Mouse (Mus musculus): ENCODE results near the gene Col19a1. TPM values are rescaled to one million over a fixed set of nuclear protein-coding genes. Genes with fewer than 3 reads are reported as not detected.

The Col19a1 gene
- polyA plus RNA-seq, 3 experiments from 2014 or later: 0.08 TPM; not detected in 2

DNA sequence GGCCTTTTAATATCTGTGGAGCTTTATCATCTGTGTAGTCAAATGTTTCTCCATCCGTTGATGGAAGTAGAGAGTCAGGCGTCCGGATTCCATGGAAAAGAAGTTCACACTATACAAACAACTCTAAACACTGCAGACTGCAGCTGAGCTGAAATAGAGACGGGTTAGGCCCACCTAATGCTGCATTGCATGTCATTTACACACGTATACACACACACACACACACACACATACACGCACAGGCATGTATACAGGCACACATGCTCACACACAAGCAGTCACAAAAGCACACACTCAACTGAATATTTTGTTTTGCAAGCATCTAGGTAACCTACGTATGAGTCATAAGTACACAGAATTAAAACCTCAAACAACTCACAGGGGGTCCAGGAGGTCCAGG lies 284.2 kb downstream of the Col19a1 start:
- no peak for ATAC-seq

DNA sequence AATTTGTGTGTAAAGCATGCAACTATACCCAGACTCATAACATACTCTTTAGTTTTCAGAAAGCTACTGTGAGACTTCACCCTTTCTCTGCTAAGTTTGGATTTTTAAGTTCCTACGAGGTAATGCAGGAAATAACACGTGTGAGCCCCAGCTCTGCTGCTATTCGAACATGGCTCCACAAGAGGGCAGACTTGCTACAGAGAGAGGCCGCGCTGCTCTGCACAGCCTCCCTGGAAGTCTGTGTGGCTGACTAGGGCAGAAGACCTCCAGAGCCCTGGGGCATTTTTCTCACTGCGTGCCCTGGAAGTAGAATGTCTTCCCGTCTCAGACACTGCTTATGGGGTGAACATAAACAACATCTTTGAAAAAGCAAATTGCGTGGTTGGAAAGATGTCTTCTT lies 284.6 kb downstream of the Col19a1 start:
- no peak for ATAC-seq

DNA sequence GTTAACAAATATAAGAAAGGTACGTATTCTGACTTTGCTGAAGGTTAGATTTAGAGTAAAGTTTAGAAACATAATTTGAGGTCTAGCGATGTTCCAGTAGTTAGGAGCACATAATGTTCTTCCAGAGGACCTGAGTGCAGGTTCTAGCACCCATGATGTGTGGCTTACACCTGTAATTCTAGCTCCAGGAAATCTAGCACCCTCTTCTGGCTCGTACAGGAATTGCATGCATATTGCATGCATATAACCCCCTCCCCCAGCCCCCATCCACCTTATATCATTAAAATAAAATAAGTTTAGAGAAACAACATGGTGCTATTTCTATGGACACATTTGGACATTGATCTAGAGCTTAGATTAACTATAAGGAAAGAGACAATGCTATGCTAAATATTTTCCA lies 286.6 kb downstream of the Col19a1 start:
- no peak for ATAC-seq

DNA sequence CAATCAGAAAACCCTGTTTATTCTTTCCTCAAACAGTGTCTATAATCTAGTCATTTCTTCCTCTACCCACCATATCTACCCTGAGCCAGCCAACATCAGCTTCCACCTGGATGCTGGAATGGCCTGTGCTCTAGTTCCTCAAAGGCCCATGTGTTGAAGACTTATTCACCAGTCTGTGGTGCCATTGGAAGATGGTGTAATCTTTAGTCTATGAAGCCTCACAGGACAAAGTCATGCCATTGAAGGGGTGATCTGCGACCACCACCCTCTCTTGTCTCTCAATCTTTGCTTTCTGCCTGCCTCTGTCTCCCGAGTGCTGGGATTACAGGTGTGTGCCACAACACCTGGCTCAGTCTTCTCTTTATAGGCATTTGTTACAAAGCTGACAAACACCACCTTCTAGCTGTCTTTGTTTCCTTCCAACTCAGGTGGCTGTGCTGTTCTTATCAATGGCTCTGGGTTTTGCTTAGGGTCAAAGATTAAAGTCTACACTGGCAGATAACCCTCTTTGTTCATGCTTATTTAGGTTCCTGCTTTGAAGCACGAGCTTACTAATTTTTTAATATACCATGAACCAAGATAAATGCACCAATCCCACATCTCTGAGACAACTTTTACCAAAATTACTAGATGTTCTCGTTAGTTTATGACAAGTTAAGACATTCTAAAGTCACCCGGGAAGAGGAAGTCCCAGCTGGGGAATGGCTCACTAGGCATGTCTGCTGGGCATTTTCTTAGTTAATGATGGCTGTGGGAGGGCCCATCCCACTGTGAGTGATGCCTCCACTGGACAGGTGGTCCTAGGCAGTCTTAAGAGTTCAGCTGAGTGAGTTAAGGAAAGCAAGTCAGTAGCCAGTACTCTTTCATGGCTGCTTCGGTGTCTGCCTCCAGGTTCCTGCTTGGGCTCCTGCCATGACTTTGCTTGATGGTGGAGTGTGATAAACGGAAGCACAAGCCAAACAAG lies 292.0 kb downstream of the Col19a1 start:
- no peak for ATAC-seq

DNA sequence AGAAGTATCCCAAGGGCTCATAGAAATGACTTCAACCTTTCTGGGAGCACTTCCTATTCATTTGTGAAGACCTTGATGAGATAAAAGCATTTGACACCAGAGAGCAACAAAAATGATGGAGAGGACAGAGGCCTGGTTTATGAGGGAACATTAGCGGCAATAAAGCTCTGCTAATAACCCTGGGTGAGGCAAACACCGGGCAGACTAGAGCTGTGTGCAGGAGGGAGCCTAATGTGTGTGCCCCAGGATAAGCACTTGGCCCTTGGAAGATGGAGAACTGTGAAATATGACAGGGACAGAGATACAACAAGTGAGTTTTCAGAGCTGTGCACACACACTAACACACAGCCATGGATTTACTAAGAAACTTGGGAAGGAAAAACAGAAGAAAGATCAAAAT lies 294.8 kb downstream of the Col19a1 start:
- ATAC-seq: no peak

DNA sequence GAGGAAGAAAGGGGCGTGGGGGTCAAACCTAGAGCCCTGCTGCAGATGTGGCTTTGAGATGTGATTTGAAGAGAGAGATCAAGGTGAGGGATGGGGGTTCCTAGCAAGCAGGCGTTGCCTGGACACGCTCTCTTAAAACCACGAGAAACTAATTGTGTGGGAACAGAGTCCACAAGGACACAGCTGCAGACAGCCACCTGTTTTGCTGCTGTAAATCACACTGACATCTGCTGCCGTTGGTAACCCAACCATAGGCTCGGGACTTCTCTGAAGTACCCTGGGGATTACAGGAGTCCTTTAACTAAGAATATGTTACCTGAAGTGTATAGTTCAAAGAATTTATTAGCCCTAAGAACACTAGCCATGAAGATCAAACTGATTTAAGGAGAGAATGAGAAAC lies 300.9 kb downstream of the Col19a1 start:
- no peak for ATAC-seq

DNA sequence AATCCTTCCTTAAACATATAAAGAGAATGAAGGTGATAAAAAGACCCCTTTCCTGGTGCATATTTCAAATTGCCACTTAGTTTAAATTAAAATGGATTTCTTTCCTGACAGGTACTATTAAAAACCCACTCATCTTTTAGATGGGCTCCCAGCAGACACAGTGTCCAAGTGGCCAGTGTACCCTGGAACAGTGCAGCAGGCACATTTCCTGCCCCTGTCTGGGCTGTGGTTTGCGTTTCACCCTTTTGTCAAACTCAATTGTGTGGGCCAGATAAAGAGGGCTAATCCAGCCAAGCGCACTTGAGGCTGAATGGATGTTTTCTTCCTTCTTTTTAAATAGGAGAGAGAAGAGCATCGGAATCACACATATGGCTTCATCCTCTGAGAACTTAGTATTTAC lies 320.2 kb downstream of the Col19a1 start:
- no peak for ATAC-seq

DNA sequence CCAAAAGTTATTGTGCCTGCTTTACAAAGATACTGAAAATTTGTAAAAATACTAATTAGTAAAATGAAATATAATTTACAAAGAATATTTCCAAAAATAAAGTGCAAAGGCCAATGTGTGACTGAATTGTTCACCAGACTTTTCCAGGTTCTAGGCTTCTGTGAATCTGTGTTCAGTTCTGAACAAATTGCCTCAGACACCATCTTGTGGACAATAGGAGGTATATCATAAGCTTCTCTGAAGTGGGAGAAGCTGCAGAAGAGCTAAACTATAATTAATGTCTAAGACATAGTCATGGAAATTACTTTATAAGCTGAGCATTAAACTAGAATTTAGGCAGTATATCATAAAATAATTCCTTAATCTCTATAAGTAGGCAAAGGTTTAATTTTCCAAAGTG lies 326.1 kb downstream of the Col19a1 start:
- ATAC-seq: no peak

DNA sequence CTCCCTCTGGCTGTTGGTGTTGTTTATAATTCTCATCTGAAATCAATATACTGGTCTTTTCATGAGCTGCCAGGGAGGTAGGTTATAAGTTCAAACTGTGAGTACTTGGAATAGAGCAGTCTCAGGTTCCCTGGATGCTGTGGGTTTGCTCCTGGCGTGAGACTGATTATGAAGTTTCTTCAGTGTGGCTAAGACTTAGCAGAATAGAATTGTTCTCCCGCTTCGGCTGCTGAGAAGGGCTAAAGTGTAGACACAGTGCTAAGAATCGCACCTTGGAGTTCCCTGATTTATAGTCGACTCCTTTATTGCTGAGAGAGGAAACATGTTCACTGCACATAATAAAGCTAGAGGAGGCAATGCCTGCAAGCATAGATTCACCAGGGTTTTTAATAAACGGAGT lies 327.9 kb downstream of the Col19a1 start:
- no peak for ATAC-seq

DNA sequence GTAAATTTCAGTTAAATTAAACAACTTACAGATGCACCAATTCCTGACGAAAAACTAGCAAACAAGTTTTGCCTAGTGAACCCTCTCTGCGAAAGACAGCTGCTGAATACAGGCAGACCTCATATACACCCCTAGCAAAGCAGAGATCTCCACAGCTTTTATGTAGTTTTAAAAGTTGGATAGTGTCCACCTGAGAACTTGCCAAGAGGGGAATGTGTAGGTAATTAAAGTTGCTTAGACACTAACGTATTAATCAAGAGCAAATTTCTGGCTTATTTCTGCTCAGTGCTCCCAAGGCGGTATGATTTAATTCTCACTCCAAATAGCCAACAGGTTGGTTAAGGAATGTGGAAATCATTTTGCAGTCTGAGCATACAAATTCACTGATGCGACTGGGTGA lies 329.3 kb downstream of the Col19a1 start:
- no peak for ATAC-seq

DNA sequence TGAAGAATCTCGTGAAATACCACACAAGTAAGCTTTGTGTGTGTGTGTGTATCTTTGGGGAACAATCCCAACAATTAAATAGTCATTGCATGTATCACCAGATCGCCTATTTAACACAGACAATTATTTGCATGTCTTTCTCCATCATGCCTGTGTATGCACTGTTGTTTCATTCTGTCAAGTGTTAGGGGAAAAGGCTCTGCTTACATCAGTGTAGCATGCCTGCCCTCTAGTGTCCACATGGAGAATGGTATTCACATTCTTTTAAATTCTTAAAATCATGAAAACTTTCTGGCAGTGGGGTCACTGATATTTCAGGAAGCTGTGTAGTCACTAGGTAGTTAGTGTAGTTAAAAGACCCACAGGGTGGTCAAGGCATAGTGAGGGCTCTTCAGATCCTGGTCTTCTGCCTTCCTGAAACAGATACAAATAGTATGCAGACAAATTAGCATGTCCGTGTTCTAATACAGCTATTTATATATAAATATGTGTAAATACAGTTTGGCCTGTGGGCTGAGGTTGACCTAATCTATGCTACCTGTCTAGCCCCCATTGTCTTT lies 338.1 kb downstream of the Col19a1 start:
- no peak for ATAC-seq

DNA sequence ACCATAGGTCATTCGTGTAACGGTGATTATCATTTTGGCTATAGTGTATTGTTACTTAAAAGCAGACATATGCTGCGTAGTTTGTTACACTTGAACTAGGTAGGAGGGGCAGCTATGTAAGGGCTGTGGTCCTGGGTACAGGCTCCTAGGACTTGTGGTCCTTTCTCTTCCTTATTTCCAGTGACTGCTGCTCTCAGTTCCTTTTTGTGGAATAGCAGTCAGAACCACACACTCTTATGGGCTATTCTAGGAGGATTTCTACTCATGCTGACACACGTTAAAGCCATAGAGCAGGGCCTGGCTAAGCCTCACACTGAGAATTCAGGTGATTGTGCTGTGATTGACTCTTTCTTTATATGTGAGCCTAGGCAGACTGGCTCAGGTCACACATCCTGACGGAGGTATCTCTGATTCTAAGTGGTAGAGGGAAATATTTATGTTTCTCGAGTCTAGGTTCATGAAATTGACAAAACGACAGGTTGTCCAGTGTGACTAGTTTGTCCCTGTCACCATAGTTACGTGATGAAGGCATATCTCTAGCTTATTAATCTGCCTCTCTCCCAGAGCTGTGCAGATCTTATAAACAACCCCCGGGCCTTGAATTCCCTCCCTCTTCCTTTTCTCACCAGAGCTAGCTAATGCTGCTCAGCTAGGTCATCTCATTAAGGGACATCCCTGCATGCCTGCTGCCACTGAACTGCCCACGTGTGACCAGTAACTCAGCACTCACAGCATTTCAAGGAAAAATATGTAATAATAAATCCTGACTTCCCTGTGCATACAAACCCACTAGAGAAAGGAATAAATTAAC lies 338.8 kb downstream of the Col19a1 start:
- no peak for ATAC-seq

DNA sequence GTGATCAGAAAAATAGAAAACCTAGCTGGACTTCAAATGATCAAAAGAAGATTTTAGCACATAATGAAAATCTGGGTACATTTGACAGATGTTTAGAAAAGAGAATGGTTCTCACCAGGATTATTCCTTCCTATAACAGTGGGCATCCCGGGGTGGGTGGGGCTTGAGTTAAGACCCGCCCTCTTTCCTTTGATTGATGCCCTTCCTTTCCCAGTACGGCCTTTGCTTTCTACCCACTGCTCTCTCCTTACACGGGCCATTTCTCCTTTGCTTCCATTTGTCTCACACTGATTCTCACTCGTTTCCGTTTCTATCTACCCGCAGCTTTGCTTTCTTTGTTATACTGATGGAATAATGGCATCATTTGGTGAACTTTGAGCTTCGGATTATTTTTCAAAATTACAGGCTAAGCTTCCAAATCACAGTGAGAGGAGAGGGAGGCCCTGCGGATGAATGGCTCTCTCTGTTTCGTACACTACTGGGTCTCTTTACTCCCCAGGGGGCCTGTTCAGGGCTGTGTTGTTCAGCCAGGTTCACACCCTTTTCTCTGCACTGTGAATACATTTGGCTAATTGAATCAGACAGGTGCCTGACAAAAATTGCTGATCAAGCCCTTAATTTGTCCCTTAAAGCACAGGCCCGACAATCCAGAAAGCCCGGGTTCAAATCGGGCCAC lies 341.4 kb downstream of the Col19a1 start:
- no peak for ATAC-seq

DNA sequence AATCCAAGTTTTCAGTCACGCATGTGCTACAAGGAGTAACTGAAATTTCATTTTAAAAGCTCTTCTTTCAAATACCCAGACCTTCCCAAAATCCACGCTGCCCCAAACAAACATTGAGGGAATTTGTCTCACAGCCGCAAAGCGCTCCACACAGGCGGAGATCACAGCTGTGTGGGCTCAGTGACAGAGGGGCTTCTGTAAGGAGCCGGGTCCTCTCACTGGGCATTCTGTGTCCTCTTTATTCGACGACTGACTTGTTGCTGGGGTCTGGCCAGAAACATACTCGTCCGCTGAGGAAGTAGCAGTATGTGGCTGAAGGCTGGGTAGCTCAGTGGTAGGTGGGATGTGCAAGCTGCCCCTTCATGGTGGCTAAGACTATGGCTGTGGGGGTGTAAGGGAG lies 342.3 kb downstream of the Col19a1 start:
- ATAC-seq: no peak

DNA sequence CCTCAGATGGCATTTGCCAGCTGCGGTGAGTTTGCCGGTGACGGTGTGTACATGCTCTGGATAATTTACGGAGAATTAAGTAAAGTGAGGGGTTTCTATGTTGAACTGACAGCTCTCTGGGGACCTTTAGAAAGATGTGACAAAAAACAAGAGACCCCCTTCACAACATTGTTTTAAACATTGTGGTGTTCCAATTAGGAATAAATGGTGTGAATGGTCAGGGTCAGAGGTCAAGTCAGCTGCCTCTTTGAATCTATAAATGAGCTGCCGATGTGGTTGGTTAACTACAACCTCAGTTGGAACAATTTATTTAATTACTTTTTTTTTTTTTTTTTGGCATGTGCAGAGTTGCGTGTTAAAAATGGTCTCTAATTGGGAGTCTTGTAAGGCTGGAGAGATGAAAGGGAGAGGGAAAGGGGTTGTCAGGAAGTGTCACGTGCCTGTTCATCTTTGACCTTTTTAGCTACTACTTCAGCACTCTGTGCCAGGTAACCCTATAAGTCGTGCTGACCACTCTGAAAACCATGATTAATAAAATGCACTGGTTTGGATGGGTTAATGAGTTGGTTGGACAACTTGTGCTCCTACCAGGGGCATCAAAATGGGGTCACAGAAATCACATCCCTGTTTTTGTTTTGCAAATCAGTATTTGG lies 347.1 kb downstream of the Col19a1 start:
- no peak for ATAC-seq

DNA sequence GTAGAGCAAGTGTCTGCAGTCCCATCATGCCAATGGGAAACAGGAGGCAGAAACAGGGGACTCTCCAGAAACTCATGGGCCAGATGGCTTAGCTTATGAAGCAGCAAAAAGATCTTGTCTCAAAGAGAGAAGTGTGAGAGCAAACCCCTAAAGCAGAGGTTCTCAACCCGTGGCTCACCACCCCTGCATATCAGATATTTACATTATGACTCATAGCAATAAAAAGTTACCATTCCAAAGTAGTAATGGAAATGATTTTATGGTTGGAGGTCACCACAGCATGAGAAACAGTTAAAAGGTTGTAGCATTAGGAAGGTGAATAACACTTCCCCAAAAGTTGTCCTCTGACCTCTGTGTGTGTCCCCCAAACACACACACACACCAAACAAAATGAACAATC lies 350.9 kb downstream of the Col19a1 start:
- no peak for ATAC-seq

DNA sequence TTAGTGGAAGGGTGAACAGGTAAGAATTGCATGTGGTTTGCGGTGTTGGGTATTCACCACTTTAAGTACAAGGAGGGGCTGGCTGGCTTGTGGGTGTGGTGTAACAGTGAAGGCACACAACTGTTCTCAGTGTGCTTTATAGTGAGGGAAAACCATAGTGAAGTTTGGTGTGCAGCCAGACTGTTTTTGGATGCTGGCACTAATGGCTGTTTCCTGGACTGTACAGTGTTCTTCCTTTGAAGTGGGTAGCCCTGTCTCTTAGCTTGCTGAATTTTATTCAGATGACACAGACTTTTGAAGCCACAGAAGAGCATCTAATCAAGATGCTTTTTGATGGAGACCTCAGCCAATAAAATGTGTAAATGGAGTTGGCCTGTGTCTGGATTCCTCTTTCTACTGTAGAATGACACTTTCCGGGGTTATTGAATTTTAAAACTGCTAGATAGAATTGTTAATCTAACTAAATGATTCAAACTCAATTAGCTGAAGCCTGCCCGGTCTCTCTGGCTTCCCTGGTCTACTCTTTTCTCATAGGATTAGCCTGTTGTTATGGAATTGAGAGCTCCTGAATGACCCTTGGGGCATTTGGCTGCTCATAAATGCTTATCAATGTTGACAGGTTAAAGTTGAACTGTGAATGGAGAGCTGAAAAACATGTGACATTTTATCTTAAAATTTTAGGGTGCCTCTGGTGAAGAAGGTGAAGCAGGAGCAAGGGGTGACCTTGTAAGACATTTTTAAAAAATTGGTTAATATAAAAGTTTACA lies 355.6 kb downstream of the Col19a1 start:
- ATAC-seq: no peak

DNA sequence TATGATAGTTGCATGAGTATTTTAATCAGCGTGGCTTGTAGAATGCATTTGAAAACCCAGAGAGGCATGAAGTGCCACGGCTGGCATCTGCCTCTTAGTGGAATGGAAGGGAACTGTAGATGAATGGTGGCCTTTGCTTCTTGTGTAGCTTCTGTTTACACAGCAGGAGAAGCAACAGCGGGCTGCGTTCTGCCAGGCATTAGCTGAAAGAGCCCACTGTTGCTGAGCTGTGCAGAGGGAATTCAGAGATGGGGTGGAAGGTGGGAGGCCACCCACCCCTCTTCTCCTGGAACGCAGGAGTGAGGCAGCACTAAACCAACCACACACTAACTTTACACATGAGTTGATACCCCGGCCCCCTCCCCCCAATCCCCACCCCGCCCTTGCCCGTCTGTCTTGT lies 356.8 kb downstream of the Col19a1 start:
- no peak for ATAC-seq

DNA sequence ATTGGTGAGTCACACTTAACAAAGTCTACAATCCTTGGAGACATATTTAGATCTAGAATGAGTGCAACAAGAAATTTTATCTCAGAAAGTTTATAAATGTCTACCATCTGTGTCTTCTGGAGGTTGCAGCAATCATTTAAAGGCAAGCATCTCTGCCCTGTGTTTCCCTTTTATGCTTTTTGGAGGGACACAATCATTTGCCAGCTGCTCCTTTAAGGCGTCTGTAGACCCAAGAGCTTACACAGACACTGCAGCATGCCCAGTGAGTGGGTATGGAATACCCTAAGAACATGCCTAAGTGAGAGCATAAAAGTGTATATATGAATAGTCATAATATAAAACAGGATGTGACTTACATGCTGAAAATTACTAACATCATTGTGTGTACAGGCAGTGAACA lies 357.7 kb downstream of the Col19a1 start:
- no peak for ATAC-seq

DNA sequence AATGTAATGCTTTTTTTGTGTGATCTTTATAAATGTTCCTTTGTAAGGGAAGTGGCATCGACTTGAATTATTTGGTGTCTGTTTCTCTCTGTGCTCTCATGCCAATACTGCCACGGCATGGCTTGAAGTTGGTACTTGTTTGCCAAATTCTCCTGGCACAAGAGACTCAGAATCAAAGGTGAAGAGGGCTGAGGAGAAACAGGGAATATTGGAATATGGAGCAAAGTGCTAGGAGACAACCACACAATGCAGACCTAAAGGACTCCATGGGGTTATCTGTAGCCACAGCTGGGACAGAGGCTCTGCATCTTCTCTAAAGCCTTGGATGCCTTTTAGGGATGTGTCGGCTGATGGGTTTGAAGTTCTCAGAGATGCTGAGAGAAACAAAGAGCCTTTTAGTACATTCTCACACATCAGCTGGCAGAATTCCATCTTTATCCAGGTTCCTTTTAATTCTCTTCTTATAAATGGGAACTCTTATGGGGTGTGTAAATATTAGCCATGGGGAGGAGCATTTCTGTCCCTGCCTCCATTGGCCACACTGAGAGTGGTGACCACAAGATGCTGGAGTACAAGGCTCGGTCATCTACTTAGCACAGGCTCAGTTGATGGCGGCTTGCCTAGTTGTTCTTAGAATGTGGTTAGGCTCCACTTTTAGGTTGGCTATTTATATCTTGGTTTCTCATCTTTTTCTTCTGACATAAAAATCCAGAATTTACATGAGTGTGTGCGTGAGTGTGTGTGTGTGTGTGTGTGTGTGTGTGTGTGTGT lies 360.1 kb downstream of the Col19a1 start:
- no peak for ATAC-seq
